Mouse (Mus musculus): ENCODE measurements around the gene Pole.

Gene Pole

DNA sequence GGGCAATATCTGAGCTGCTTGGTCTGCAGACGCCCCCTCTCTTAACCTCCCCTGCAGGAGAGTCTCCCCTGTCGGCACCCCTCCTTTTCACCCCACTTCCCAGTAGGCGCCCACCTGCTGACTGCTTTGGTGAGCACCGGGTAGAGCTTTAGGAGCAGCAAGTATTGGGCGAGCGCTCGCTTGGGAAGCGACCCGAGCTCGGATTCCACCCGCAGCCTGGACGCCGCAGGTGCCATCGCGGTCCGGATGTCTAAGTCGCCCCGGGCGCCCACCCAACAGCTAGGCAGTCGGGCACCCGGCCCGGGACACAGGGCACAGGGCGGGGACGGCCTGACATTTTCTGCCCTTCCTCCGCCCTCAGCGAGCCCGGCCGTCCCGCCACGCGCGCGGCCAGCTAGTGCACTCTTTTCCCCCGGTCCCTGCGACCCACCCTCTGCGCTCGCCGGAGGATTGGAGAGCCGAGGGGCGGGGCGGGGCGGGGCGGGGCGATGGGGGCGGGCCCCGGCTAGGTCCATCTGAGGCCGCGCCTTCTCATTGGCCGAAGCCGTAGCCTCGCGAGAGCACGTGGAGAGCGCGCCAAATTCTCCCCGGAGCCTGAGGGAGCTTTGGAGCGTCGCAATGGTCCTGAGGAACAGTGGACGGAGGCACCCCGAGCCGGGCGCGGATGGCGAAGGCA lies at the start of gene Pole, which contains the start of gene Pxmp2:
Gene Pole, plus strand, starts transcription at position 537 of the 676 bp plus-strand sequence.
Gene Pxmp2, minus strand, starts transcription at position 417 of the 676 bp plus-strand sequence.
- DNase-seq (ENCODE audit: low read depth, low spot score), result peak; percentile 71

DNA sequence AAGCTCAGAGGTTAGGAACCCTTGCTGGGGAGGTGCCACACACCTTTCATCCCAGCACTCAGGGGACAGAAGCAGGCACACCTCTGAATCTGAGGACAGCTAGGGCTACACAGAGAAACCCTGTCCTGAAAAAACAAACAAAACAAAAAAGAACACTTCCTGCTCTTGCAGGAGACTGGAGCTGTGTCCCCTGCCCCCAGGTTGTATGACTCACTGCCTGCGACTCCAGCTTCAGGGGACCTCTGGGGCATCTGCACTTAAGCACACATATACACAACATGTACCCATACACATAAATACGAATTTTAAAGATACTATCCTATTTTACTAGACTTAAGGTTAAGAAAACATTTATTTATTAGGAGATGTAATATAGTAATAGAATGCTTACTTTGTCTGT lies 42.0 kb upstream of the Pole start:
- no peak for DNase-seq (ENCODE audit: low read depth, low spot score)

DNA sequence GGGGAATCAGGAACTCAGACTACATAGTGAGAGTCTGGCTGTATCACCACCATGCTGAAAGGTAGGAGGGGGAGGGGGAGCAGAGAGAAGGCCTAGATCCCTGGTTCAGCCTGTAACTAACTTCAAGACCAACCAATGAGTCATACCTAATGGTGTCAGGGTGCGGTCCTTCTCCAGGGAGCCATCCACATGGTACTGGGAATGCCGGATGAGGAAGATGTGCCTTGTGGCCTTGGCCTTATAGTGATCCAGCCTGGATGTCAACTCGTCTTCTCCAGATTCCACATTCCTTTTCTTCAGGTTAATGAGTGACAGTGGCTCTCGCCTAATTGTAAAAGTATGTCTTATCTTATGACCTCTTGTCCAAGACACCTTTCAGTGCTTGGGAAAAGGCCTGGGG lies 19.2 kb upstream of the Pole start:
- no peak for DNase-seq (ENCODE audit: low read depth, low spot score)

DNA sequence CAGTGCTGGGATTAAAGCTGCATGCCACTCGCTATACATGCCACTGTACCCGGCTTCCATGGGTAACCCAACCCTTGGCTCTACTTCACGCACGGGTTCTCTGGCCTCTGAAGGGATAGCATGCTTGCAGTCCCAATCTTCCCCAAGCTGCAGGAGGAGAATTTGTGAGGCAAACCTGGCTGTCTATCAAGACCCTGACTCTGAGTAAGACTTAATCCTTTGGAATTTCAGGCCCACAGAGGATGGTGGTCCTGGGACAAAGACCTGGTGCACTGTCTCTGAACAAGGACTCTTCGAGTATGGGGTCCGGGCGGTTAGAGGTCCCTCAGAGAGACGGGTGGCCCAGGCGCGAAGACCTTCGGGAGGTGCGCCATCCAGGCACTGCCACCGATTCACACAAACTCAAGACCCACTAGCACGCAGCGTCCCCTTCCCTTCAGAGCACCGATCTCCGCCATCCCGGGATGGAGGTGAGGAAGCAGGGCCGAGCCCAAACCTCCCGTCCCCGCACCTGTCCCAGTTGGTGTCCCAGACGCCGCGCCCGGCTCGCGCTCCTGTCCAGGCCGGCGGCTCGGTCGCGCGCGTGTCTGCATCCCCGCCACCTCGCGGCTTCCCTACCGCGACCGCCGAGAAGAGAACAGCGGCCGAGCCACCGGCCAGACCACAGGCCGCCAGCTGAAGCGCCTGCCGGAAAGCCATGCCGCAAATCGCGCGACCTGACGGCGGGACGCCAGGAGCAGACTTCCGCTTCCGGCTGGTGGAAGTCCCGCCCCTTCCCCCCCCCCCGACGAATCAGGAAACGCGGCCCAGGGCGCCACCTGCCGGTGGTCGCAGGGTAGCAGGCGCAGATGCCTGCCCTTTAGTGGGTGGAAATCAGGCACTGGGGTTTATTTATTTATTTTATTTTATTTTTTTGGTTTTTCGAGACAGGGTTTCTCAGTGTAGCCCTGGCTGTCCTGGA lies 16.7 kb upstream of the Pole start, which contains the start of gene Pgam5:
Gene Pgam5, minus strand, starts transcription at position 773 of the 961 bp plus-strand sequence.
- peak; percentile 78 for DNase-seq (ENCODE audit: low read depth, low spot score)

DNA sequence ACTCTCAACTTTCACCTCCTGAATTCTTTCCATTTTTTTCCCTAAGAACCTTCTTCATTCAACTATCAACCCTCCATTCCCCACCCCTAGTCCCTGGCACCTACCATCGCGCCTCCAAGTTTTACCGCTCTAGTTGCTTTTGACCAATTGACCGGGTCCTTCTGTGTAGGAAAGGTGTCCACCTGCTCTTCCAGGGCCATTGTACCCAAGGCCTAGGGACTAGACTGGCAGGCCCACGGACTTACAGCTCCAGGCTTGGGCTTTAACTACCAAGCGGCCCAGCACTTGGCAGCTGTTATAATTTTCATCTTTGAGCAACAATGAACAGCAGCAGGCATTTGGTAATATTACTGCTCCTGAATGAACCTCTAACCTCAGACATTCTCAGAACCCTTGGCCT lies 15.9 kb upstream of the Pole start:
- no peak for DNase-seq (ENCODE audit: low read depth, low spot score)

DNA sequence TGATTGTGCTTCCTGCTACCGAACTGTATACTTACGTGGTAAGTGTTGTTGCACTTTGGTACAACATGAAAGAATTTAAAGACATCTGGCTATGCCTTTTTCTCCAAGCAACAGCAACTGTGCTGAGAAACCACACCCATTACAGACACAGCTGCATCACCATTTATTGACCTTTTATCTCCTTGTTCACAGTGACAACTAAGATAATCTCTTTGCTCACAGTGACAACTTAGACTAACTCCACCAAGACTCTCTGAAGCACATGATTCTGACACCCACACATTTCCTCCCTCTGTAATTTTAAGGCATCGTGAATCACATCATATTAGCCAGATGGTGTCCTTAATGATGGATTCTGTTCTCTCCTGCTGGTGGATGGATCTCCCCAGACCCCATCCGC lies 12.0 kb upstream of the Pole start:
- no peak for DNase-seq (ENCODE audit: low read depth, low spot score)

DNA sequence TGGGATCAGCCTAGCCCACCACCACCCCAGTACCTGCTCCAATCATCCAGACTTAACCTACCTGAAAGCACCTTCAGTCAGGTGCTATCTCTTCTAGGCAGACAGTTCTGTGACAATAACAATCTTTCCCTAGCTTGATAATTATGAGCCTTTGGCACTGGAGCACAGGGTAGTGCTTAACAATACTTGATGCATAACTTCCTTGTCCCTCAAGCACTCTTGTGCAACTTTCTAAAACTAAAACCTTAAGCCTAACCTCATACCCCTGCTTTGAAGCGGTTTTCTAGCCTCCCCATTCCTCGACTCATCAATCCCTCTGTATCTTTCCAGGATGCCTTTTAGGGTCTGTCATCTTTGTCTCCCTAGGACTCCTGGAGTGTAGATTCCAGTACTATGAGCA lies 11.3 kb upstream of the Pole start:
- DNase-seq (ENCODE audit: low read depth, low spot score), result no peak

DNA sequence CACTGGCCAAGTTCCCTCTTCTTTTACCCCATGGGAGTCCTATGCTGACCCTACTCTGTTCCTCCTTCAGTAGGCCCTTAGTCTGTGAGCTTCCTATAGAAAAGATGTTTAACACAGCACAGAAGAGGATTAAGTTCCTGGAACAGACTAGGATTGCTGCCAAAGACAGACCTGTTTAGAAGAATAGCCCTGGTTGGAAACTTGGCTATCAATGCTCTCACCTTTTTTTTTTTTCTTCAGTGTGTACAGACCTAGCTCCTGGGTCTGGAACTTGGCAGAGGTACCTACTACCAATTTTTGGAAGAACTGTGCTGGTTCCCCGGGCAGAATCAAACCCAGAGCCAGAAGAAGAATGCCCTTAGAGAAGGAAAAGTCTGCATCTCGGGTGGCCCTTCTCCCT lies 9.7 kb upstream of the Pole start:
- no peak for DNase-seq (ENCODE audit: low read depth, low spot score)

DNA sequence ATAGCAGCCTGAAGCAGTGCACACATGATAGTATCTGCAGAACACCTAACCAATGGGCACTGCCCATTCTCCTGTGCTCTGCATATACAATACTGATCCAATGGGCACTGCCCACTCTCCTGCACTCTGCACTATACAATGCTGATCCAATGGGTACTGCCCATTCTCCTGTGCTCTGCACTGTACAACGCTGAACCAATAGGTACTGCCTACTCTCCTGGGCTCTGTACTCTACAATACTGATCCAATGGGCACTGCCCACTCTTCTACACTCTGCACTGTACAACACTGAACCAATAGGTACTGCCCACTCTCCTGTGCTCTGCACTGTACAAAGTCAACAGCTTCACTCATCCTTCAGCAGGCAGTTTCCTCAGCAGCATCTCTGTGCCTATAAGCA lies 9.2 kb upstream of the Pole start:
- no peak for DNase-seq (ENCODE audit: low read depth, low spot score)

DNA sequence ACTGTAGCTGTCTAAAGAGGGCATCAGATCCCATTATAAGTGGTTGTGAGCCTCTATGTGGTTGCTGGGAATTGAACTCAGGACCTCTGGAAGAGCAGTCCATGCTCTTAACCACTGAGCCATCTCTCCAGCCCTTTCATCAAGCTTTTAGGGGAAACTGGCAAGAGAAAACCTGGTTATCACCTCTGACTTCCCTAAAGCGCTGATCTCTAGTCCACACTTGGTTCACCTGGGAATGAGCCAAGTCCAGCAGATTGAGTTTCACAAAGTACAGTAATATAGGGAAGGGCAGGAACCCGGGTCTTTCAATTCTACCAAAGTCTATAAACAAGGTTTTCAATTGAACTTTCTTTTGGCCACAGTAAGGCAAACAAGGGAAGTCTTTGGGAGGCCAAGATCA lies 4.1 kb upstream of the Pole start:
- DNase-seq (ENCODE audit: low read depth, low spot score), result no peak

DNA sequence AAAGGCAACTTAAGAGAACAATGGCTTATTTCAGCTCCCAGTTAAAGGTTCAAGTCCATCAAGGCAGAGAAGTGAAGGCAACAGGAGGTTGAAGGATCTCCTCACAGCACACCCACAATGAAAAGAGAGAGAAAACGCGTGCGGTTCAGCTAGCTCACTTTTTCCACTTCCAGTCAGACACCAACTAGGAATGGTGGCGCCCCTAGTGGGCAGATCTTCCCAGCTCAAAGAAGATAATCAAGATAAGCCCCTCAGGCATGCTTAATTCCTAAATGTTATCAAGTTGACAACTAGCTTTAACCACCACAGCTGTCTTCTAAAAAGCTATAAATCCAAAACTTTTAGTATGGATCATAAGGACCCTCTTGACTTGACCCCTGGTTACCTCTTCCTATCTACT lies 1.6 kb upstream of the Pole start:
- no peak for DNase-seq (ENCODE audit: low read depth, low spot score)

DNA sequence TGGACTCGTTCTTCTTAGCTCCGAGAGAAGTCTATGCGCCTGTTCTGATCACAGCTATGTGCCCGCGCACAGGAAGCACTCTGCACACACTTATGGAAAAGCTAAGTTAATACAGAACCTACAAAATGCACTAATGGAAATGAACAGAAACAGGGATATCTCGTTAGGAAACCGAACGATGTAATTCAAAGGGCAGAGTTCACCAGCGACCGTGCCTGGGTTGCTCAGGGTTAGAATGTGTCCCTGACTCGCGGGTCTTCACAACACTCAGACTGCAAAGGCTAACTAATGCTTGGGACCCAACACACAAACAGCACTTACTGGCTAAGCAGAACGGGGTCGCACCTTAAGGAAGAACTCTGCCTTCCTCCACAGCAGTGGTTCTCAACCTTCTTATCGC lies 950 bp upstream of the Pole start:
- DNase-seq (ENCODE audit: low read depth, low spot score), result no peak

DNA sequence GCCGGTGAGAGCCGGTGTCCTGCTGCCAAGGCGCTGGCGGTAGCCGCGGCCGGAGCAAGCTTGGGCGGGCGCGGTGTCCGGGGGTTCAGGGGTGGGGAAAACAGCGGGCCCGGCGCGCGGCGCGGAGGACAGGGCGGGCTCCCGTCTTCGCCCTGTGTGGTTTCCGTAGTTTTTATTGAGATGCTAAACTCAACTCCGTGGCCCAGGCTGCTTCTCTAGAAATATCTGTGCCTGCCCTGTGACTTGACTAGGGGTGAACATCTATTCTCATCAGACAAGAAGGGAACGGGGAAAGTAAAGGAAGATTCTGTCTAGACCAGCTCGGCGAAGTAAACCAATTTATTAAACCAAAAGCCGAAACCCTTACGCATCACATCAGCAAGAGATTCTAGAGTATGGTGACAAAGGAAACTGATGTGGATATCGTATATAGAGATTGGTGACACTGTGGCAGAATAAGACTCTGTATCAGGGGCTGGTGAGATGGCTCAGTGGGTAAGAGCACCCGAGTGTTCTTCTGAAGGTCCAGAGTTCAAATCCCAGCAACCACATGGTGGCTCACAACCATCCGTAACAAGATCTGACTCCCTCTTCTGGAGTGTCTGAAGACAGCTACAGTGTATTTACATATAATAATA lies 459 bp downstream of the Pole start:
- DNase-seq (ENCODE audit: low read depth, low spot score), result no peak

DNA sequence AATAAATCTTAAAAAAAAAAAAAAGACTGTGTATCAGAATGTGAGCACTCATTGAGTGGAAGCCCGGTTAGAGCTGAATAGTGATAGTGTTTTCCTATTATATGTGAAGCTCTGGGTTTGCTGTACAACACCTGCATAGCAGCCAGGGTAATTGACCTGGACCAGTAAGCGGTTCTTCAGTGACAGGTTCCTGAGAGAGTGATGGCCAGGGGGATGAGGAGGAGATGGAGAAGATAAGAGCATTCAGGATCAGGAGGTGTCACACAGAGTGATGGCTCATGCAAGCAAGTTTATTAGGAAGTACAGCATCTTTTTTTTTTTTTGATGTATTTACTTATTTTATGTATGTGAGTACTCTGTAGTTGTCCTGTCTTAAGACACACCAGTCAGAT lies 974 bp downstream of the Pole start:
- DNase-seq (ENCODE audit: low read depth, low spot score), result no peak

DNA sequence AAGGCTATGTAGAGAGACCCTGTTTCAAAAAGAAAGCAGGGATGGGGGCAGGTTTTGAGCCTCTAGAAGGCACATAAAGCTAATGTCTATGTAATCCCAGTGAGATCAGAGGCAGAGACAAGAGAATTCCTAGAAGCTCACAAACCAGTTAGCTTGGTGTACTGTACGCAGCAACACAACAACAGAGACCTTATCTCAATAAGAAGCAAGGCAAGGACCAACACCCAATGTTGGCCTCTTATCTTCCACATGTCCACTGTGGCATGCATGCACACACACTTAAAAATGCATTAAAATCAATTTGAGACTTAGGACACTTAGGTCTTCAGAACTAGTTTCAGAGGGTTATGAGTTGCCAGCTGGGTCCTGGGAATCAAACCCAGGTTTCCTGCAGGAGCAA lies 5.5 kb downstream of the Pole start:
- no peak for DNase-seq (ENCODE audit: low read depth, low spot score)

DNA sequence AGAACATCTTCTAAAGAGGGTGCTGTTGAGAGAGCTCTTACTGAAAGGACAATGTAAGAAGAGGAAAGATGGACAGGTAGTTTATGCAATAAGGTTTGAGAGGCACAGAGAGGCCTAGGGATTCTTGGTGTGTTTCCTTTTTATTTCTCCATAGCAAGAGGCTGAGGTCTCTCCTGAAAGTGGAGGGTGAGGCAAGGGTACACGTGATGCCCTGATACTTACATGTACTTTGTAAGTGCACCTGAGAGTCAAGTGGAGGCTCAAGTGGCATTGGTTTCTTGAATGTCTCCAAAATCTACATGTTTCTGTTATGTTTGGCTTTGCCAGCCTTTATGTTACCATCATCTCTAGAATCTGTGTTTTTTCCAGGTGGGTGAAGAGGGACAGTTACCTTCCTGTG lies 10.5 kb downstream of the Pole start:
- no peak for DNase-seq (ENCODE audit: low read depth, low spot score)

DNA sequence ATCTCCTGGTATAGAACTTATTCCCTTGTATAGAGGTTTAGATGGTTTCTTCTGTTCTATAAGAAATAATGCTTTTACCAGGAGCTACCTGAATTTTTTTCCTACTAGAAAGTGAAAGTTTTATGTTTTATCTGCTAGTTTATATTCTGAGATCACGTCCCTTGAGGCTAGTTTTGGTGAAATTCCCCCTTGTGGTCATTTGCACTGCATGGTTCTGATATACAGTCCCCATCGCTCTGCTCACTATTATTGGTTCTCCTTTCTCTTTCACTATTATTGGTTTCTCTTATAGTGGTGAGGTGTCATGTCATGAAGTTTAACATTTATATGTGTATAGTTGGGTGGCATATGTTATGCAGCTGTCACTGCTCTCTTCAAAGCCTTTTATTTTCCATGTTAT lies 14.5 kb downstream of the Pole start:
- no peak for DNase-seq (ENCODE audit: low read depth, low spot score)

DNA sequence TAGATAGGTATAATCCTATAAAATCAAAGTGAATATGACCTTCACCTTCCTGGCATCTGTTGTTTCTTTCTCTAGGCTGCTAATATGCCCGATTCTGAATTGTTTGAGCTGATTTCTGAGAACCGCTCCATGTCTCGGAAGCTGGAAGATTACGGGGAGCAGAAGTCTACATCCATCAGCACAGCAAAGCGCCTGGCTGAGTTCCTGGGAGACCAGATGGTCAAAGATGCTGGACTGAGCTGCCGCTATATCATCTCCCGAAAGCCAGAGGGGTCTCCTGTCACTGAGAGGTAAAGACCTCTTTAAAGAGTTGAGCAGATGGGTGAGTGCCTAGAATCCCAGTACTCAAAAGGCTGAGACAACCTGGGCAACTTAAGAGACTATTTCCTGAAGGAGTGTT lies 22.8 kb downstream of the Pole start:
- DNase-seq (ENCODE audit: low read depth, low spot score), result no peak

DNA sequence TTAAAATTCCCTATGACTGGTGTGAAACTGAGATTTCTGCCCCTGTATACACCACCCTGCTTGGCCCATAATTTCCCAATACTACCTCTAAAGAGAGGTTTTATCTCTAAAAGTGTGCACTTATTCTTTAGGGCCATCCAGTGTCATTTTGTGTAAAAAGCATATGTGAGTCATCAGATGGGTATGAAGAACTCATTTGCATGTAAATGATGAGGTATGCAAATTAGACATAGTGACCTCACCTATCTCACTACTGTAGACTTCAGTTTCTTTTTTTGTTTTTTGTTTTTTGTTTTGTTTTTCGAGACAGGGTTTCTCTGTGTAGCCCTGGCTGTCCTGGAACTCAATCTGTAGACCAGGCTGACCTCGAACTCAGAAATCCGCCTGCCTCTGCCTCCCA lies 27.0 kb downstream of the Pole start:
- no peak for DNase-seq (ENCODE audit: low read depth, low spot score)

DNA sequence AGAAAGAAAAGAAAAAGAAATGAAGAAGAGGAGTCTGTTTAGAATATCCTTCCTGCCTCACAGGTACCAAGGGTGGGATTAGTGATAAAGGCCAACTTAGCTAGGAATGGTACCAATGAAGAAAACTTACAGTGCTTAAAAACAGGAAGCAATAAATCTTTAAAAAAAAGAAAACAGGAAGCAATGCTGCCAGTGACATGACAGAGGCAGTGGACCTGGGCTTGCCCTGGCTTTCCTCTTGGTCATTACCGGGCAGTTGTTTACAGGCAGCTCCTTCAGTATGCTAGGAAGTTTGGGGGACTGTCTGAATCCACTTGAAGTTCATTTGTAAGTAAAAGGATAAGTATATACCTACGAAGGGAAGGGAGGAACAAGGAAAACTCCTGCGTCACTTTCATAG lies 44.4 kb downstream of the Pole start:
- DNase-seq (ENCODE audit: low read depth, low spot score), result no peak

DNA sequence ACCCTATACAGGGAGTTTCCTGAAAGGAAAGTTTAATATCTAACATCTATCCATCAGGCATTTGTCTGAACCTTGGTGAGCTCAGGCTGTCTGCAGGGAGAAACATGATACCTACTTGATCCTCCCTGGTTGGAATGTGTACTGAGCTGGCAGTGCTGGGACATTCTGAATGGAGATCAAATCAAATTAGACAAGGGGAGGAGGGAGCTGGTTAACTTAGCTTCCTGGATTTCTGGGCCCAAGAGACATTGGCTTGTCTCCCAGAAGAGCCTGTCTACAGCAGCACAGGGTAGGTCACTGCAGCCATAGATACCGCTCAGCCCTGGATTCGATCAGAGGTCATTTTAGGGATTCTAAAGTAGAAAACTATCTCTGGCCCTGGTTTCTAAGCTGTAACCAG lies 52.7 kb downstream of the Pole start:
- DNase-seq (ENCODE audit: low read depth, low spot score), result no peak

DNA sequence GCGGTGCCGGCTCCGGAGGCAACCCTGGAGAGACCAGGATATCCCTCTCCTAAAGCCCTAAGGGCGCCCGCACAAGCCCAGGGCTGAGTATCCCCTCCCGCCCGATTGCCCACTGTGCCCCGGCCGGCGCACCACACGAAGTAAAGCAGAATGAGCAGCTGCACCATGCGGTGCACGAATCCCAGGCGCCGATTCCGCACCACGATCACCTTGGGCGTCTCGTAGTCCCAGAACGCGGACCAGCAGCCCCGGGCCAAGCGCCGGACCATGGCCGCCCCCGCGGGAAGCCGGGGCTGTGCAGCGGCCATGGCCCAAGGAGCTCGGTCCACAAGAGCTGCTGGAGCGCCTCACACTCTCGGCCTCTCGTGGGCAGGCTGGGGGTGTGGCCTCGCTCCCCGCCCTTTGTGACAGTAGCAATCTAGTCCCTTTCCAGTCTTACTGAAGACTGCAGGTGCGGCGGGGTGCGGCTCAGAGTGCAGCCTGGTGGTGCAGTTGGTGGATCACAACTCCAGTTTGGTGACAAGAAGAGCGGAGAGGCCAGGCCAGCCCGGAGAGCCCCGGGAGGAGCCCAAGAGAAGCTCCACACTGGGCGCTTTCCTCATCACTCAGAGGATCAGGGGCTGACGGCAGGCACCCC lies 56.7 kb downstream of the Pole start, which contains the start of gene P2rx2:
Gene P2rx2, minus strand, starts transcription at position 565 of the 637 bp plus-strand sequence.
- DNase-seq (ENCODE audit: low read depth, low spot score), result no peak

Data from retina, adult 2 months (tissue).